Mouse (Mus musculus) brain, adult 10 weeks (tissue): ENCODE results near the gene Spry2. TPM values are rescaled to one million over a fixed set of nuclear protein-coding genes. Genes with fewer than 3 reads are reported as not detected.

Experiments
- polyA plus RNA-seq: library from polyadenylated mRNA; stranded (reverse); fragments of 350-450 nt; fragmentation: Illumina TruSeq; extraction: RNeasy Lipid Tissue Mini Kit (QIAGEN cat#74804); gene quantifications from one replicate; pipeline ENCODE4 v1.2.3, GENCODE M21; 2015; ENCODE audit warnings: low read depth, low replicate concordance

Gene Spry2
- polyA plus RNA-seq = 55.9 TPM

GRCm38 (mm10) chr14:105896791-105897568 is at the start of gene Spry2:
TSS of gene Spry2 (minus strand) at chr14:105896819.

Other genes starting within 250 kb of the Spry2 start
- not detected for gene Trim52, start 209.4 kb upstream of the Spry2 start, polyA plus RNA-seq